Mouse (Mus musculus) heart, adult 11 months (tissue): ENCODE results near the gene Phgdh.

Source experiments
- DNase-seq: peaks from one replicate; pipeline ENCODE4 v3.0.0; 2022

Gene Phgdh

DNA sequence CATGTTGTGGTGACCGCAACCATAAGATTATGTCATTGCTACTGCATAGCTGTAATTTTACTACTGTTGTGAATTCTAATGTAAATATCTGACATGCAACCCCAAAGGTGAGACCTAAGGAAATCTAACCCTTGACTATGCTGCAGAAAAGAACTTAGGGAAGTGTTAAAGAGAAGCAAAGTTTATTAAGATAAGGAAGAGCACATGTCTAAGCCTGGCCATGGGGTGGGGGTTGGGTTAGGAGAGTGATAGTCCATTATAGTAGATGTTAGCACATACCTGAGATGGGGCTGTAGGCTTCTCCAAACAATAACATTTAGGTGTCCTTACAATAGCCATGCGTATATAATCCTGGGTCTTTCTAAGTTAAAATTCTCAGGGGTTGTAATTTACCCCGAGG is 3.4 kb upstream of the Phgdh start:
- DNase-seq = no peak

DNA sequence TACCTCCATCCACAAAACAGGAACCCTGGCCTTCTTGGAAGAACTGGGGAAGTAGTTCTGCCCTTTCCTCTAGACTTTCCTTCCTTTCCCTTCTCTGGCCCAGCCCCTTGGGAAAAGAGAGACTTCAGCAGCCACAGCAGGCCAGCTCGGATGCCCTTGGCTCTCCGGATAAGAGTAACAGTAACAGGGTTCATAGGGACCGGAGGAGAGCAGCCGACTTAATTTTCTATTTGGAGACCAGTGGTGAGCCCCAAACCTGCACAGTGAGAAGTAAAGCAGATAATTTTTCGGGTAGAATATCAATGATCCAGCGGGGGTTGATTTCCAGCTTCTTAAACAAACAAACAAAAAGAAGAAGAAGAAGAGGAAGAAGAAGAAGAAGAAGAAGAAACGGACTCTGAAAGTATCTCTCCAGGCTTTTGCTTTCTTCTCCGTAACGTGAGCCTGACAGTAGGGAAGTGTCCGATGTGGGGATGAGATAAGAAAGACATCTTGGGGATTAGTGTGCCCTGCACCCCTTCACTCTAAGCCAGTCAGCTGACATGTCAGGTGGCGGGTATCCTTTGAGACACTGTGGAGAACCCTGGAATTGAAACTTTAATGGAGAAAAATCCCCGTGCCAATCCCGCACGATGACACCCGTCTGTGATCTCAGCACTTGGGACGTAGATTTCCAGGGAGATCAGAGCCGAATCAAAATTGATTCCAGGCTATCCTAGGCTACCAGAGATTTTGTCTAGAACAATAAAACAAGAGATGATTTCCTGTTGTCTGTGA is 1.2 kb upstream of the Phgdh start:
- no peak for DNase-seq

DNA sequence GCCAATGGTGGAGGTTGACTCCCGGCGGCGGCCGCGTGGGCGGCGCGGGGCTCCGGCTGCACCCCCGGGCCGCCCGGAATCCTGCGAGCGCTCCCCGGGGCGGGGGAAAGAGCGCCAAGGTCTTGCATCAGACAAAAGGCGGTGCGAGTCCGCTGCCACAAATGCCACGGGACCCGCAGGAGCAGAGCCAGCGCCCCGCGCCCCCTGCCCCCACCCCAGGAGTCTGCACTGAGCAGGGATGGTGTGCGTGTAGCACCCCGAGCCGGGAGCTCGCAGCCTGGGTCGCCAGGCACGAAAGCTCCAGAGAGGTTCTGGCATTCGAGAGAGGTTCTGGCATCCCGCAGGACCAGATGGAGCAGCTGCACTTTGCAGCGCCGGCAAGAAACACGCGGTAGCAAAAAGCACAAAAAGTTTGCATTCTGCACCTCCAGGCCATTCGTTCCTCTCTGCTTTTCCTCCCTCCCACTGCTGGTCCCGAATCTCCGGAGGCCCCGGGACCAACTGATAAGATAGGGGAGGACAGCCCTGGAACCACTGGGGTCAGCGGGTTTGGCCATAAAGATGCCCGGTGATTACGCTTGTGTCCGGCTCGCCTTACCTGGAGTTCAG is 589 bp downstream of the Phgdh start:
- peak; percentile 94 for DNase-seq

DNA sequence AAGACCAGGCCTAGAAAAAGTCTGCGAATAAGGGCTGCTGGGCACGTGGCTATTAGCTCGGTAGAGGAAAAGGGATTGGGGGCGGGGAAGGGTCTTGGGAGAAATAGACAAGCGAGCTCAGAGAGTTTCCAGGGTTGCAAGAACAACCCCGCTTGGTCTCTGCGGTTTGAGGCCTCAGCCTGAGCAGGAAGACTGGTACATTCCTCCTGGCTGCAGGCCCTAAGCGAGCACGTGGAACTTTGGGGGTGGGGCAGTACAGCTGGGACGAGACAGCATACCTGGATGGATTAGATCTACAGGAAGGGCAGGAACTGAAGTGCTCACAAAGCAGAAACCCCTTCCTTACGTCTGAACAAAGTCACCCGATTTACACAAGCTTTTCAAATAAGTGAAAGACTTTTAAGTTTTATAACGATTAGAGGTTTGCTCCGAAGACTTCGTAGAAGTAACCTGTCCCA is 1.2 kb downstream of the Phgdh start:
- peak; percentile 92 for DNase-seq

DNA sequence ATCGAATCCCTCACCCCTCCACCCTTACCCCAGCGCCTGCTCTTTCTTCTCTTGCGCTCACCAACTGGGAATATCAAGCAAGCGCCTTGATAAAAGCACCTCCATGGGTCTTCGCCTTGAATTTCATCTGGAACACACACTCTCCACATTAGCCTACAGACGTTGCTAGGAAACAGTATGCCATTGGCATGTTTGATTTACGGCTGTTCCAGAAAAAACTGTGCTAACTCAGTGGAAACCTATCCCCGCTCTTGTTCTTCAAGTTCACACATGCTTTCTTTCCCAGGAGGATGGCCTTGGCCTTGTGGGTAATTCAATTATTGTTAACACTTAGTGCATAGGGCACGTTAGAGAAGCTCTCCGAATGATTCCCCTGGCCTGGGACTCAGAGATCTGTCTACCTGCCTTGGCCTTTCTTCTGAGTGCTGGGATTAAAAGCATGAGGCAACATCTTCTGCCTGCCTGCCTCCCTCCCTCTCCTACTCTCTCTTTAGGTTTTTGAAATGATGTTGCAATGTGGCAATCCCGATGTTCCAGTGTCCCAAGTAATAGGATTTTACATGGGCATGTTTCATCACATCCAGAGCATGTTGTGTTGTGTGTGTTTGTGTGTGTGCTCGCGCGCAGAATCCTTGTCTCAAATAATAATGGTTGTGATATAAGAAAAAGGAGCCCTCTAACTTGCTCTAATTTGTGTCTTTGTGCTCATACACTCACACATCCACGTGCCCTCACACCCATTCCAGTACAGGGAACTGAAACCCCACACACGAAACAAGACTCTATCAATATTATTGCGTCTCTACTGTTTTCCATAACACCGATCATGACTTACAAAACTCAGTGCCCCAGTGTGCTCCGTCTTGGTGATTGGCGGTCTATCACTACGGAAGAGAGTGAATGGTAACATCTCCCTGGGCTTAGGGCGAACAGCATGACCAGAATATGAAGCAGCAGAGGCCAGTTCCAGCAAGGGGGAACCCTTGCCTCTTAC is 2.8 kb downstream of the Phgdh start:
- no peak for DNase-seq

DNA sequence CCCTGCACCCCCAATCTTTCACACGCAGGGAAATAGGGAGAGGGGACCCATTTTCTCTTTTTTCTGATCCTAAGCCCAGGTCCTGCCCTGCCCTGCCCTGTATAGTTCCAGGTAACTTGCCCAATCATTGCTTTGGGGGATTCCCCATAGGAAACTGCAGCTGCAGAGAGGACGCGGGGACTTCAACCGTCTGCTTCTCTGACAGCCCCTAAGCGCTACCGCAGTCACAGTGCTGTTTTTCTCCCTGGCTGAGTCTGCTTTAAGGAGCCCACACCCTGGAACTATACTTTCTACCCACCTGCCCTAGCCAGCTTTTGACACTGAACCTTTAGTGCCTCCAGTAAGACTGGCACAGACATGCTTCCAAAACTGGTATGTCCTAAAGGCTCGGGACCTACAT is 3.9 kb downstream of the Phgdh start:
- DNase-seq = no peak

DNA sequence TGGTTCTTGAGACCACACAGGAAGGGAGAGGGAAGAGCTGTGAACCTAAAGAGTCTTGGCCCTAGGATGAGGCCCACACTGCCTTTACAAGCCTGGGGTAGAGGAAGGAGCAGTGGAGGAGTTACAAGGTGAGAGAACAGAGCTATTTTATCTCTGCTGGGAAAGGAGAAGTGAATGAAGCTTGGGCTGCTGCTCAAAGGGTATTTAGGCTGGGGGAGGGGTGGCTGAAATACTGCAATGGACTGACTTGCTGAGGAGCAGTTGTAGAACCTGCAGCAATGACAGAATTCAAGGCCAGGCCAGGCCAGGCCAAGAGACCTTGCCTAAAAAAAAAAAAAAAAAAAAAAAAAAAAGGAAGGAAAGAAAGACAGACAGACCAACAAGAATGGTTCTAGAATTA is 4.5 kb downstream of the Phgdh start:
- DNase-seq = no peak

DNA sequence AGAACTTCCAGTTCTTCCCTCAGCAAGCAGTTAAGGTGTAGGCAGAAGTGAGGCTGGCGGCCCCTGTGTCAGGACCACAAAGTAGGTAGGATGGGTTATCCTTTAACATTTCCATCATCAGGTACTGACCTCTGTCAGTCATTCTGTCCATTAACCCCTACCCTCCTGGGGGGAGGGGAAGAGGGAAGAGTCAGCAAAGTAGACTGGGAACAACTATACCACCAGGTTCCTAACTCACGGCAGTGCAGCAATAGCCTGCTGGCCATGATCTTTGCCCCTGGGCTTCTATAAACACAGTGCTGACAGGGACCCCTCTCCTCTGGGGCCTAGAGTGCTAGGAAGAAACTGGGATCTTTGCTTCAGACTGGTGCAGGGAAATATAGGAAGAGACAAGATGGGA is 5.8 kb downstream of the Phgdh start:
- DNase-seq = no peak

DNA sequence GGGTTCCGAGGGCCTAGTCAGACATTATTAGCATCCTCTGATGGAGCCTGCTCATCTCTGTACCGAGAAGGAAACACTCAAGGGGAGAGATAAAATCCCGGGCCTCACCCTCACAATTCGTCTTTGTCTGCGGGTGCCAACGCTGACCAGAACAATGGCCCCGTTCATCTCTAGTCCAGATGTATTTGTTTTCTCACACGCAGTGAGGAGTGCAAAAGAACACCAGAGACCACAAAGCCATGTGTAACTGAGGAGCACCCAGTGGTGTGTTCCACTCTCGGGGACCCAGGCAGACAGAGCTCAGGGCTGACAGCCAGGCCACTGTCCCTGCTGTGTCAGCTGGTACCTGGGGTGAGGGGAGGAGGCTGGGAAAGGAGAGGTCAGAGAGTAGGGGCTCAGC is 15.6 kb downstream of the Phgdh start:
- DNase-seq = no peak

DNA sequence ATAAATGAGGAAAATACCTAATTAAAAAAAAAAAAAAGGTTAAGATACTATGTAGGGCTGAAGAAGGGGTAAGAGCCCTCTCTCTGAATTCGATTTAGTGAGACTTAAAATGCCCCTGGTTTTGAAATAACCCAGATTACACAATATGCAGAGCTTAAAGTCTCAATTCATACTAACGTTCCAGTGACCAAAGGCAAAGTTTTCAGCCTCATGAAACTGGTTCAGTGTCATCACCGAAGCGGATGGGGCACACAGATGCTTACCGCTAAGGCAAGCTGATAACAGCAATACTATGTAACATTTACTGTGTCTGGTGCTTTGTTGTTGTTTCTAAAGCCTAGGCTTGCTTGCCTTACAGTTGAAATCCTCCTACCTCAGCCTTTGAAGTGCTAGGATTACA is 17.6 kb downstream of the Phgdh start:
- DNase-seq = no peak

DNA sequence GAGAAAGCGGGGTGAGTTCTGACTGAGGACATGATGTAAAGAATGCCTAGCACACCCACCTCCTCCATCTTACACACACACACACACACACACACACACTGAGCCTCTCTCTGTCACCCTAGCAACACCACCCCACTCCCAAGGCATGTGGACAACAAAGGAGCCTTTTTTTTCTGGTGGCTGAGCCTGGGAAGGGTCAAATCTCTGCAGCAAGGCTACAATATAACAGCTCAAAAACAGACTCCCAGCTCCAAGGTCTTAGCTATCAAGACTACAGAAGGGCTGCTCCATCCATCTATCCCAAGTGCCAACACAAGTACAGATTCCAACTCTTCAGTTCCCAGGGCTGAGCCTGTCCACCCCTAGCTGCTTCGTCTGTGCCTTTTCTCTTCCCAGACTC is 20.6 kb downstream of the Phgdh start:
- DNase-seq = no peak

DNA sequence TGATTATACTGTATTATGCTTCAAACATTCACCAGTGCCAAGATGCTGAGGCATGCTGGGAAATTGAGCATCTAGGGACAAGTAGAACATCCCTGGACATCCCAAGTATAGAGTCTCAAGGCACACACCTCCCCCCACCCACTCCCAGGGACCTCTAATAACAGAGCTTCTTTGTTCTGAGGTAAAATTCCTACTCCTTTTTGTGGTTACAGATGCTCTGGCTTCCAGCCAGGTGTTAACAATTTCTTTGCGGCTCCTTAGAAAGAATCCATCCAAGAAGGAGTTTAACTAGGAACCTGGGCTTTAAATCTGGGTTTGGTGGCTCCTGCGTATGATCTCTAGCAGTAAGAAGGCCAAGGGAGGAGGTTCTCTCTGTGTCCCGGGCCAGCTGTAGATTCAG is 22.6 kb downstream of the Phgdh start:
- peak; percentile 72 for DNase-seq

DNA sequence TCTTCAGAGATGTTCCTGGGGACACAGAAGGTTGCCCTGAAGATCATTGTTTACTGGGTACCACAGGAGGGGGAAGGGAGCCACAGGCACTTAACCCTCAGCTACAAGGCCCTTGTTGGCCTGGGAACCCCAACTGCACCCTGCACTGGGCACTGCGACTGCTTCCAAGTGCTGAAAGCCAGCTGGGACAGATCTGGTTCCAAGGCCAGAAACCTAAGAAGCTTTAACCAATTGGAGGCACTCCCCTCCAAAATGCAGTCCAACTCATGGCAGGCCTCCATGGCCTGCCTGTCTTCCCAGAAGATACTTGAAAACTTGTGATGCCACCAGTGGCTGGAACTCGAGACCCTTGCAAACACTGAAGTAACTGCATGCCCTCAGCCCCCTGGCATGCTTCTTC is 24.6 kb downstream of the Phgdh start:
- peak; percentile 79 for DNase-seq

DNA sequence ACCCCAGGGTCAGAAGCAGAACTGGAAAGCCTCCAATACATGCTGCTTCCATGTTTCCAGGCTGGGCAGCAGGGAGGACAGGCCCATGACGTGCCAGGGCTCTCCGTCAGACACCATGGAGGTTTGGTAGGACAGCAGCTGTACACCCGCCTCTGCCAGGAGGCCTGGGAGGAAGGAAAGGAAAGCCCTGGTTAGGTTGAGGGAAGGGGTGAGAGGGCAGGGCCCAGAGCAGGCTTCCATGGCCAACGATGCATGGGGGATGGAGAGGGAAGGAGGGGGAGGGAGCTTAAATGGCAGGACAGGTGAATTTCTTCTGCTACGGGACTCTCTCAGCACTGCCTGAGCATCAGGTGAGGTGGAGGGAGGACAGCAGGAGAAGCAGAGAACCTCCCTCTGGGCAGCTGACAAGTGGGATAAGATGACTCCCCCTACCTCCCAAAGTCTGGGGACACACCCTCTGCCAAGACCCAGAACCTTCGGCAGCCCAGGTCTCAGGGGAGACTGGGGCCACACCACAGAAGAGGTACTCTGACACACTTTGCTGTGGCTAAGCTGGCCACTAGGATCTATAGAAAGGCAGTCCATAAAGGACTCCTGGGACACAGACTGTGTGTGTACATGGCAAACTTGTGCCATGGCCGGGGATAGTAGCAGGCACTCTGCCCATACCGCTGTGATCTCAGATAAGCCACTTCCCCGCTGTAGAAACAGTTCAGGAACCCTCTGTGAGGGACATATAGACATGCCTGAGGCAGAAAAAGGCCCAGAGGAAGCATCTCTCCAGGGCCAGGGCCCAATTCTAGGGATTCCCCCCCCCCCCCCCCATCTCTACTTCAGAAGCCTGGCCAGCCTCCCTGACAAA is 26.3 kb downstream of the Phgdh start:
- DNase-seq = peak; percentile 68

DNA sequence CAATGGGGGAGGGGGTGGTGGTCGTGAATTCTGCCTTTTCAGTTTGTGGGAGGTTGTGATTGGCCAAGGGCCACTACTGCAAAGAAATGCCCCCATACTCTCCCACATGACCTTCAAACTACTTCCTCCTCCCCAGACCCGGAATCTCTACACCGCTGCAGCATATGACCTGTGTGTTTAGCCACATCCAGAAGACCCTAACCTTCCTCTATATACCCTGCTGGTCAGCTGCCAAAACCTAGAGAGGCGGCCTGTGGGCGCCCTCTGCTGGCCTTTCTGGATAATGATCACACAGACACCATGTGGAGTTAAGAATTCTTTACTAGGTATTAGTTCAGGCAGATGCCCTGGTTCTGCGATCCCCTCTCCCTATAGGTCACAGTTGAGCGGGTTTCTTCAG is 26.9 kb downstream of the Phgdh start:
- peak; percentile 87 for DNase-seq

DNA sequence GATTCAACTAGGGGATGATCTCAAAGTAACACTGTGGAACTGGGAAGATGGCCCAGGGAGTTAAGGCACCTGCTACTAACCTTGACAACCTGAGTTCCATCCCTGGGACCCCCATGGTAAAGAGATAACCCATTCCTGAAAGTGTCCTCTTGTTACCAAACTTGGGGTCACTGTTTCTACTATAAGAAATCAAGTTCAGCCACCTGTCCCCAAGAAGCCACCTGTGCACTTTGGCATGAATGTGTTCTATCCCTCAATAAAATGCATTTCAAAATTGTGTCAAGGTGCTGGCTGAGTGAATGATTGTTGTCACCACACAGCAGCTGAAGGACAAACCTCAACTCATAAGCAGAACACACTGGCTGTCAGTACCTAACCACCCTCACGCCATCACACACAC is 29.3 kb downstream of the Phgdh start:
- DNase-seq = peak; percentile 77

DNA sequence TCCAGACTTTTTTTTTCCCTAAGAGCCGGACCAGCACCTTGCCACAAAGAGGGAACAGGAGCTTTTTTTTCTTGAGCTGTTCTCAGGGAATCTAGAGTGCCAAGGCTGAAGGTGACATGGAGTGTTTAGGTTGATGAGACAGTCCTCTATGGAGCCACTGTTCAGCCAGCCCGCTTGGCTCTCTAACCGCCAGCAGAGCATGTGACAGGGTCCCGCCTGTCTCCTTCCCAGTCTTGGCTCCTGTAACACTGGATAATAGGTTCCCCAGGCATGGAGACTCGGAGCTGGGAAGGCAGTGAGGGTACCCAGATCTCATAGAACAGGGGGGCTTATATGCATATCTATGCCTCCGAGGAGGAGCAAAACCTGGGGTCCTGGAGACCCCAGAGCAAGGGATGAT is 31.2 kb downstream of the Phgdh start:
- DNase-seq = peak; percentile 86

DNA sequence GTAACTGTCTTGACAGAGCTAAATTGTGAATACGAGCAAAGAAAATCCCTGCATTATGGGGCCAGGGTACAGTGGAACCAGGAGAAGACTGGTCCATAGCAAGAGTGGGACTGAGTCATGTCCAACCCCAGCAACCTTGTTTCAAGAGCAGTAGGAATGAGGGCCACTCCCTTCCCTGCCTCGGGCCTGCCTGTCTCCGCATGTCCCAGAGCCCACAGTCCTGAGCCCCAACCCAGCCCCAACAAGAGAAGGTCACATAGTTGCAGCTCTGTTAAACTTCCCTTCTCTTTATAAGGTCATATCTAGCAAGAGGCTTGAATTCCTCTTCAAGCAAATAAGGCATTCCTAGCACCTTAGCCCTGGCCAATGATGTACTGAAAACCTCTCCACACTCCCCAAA is 38.0 kb downstream of the Phgdh start:
- DNase-seq = peak; percentile 55

DNA sequence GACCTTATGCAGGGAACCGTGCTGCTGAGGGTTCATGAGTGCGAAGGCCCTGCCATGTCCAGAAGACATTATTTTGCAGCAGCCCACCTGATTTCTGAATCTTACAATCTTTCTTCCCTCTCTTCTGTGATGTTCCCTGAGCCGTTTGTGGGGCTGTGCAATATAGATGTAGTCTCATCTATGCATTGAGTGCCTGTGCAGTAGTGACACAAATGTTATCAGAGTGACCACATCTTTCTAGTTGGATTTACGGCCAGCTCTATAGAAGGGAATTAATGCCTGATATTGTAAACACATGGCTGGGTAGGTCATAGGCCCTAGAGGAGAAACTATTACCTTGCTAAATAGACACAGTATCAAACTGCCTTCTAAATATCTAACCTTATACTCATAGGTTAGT is 39.5 kb downstream of the Phgdh start:
- no peak for DNase-seq

DNA sequence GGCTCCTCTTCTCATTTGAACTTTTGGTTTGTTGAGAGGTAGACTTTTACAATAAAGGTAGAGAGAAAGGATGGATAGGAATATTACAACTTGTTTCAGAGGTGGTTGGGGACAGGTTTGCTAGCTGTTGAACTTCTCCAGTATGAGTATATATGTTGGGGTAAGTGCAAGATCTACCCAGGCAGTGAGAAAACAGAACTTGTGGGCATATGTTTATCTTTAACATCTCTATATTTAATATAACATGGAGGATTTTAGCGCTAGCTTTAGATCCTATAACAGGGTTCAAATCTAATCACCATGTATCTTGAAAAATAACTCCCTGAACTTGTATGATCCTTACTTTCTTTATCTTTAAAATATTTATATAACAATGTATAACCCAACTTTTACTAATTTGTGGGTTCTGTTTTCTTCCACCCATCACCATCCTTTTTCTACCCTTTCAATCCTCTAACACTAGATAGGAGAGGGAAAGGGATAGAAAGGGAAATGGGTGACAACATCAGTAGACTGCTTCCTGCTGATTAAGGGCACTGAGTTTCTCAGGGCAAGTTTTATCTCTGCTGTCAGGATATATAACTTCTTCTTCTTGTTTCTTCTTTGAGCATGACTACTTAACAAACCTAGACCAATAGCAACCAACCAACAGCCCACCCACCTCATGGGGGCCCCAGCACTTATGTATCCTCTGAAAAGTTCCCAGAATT is 40.2 kb downstream of the Phgdh start:
- DNase-seq = peak; percentile 55

DNA sequence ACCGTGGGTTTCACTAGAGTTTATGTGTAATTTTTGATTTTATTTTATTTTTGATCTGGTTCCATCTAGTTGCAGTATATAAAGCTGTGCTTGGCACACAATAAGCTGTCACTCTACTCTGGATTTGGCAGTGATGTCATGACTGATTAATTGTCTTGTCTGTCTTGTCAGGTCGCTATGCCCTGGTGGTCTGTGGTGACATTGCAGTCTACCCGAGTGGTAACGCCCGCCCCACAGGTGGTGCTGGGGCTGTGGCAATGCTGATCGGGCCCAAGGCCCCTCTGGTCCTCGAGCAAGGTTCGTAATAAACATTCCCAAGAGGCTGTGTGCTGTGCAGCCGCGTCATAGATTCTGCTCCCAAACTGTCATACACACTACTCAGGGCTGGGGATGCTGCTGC is 43.8 kb downstream of the Phgdh start:
- DNase-seq = no peak

DNA sequence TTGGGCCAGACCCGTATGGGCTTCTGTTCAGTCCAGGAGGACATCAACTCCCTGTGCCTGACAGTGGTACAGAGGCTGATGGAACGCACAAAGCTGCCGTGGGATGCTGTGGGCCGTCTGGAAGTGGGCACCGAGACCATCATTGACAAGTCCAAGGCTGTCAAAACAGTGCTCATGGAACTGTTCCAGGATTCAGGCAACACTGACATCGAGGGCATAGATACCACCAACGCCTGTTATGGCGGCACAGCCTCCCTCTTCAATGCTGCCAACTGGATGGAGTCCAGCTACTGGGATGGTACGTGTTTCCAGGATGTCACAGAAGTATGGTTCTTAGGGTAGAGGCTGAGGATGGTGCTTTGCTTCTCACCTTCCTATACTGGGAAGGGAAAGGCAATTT is 48.7 kb downstream of the Phgdh start:
- DNase-seq = peak; percentile 85
